Mouse (Mus musculus) erythroid progenitor cell, adult 5-6 weeks (primary cell): ENCODE data around the gene Fam227a. TPM values are rescaled to one million over a fixed set of nuclear protein-coding genes. Genes with fewer than 3 reads are reported as not detected.
"Not testable (repeated sequence)": the region's sequence is repeated elsewhere in the genome, so short reads cannot be mapped to it uniquely, and the experiment has no call there.

Source experiments
- ATAC-seq: replicated peaks from 2 replicates; pipeline ENCODE4 v1.8.0; 2016; ENCODE audit warnings: moderate number of reproducible peaks, mild to moderate bottlenecking, moderate TSS enrichment, inconsistent platforms; ENCODE audit not compliant: poor library complexity, low FRiP score, severe bottlenecking
- total RNA-seq, 2 experiments: library from RNA; stranded (forward) in 1 of 2; stranded (reverse) in 1 of 2; fragments of 150-400 nt in 1 of 2; fragments of 186-747, 209-891 nt in 1 of 2; gene quantifications; 2 replicates each; pipeline versions ENCODE4 v1.2.3 to v1.2.4; 2015 to 2017; ENCODE audit warnings: low replicate concordance in 2 of 2

Gene Fam227a
- total RNA-seq, 2 experiments from 2014 or later = 8.6 TPM; not detected in 1

- no peak for ATAC-seq
Measured at GRCm38 (mm10) chr15:79685141-79685641, 26.4 kb upstream of the Fam227a start.

DNA sequence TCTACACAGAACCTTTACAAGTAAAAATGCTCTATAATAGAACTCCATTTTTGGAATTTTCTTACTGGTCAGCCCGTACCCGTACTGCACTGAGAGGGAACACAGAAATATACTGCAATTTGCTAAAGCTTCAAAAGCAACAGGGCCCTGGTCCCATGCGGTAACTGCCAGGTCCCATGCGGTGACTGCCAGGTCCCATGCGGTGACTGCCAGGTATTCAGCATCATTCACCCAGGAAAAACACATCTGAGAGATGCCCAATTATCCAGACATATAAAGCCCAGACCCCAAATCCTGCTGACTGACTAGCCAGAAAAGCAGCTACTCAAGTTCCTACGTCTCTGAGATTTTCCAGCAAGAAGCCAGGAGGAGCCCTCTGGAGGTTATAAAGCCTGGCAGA, 25.9 kb upstream of the Fam227a start:
- ATAC-seq = no peak

DNA sequence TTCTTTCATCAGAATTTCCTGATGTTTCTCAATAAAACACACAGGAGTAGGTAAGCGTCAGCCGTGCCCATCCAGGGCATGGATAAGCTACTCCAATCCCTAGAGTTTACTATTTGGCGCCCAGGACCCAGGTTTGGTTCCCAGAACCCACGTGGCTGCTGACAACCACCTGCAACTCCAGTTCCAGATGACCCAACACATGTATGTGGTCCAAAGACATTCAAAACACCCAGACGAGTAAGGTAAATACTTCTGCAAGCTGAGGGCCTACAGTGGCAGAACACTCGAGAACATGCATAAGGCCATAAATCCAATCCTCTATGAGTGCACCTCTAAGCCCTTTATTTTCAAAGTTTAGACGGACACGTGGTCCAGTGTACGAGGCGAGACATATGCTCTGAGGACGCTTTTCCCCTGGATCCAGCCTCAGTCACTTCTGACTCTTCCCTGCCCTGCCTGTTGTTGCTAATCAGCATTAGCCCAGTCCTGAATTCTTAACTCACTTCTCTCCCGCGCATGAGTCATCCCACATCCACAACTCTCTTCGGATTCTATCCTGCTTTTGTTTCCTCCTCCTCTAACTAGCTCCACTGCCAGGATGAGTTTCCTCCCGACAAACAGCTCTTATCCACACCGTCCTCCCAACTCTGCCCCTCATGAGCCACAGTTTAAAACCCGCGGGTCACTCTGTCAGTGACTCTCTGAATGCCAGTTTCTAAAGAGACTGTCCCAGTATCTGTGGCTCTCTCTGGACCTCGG, 25.1 kb upstream of the Fam227a start:
- ATAC-seq = no peak

GRCm38 (mm10) chr15:79683146-79683545, 24.4 kb upstream of the Fam227a start:
- no peak for ATAC-seq

DNA sequence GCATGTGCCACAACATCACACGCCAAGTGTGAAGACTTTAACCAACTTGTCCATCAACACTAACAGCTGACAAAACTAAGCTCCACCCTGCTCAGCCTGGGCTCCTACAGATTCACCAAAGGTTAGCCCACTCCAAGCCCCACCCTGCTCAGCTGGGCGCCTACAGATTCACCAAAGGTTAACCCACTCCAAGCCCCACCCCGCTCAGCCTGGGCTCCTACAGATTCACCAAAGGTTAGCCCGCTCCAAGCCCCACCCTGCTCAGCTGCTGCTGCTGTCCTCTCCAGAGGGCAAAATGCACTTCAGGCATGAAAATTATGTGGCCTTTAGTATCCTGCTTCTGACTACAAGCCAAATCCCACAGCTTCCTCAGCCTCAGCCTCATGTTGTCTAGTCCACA, 23.2 kb upstream of the Fam227a start:
- peak; percentile 59 for ATAC-seq

DNA sequence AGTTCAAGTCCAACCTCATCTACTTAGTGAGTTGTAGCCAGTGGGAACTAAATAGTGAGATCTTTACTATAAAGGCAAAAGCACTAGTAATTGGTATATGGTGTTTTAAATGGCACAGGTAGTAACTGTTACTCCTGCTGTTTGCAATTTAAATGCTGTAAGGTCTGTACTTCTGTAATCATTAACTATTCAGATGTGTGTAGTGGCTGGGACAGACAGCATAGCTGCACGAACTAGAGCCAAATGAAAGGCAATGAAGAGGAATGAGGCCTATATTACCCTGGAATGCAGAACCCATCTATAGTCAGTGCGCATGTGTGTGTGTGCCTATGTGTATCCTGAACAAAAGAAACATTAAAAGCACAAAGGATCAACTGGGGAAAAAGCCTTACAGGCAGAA, 19.2 kb upstream of the Fam227a start:
- ATAC-seq = no peak

- ATAC-seq = not testable (repeated sequence)
Measured at GRCm38 (mm10) chr15:79671828-79672348, 13.1 kb upstream of the Fam227a start.

GRCm38 (mm10) chr15:79670972-79671299, 12.2 kb upstream of the Fam227a start:
- ATAC-seq = peak; percentile 60

DNA sequence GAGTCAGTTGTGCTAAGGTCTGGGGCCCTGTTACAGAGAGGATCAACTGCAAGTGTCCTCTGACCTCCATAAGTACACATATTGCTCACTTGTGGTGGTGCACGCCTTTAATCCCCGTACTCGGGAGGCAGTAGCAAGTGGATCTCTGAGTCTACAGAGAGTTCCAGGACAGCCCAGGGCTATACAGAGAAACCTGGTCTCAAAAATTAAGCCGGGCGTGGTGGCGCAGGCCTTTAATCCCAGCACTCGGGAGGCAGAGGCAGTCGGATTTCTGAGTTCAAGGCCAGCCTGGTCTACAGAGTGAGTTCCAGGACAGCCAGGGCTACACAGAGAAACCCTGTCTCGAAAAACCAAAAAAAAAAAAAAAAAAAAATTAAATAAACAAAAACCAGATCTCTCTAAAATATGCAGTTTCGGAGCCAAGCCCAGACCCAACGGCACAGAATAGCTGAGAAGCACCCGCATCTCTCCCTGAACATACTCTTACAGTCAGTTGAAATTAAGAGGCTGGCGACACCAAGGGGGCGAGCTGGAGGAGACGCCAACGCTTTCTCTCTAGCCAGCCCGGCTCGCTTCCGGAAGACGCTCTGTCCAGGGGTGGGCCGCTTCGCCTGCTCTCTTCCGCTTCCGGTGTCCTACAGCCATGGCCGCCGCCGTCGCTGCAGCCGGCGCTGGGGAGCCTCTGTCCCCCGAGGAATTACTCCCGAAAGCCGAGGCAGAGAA, 11.7 kb upstream of the Fam227a start, which contains the start of gene Tomm22:
Gene Tomm22 (plus strand): TSS at position 613 of the 723 bp plus-strand sequence.
- ATAC-seq = peak; percentile 99

GRCm38 (mm10) chr15:79669195-79669594, 10.4 kb upstream of the Fam227a start:
- no peak for ATAC-seq

- no peak for ATAC-seq
Measured at GRCm38 (mm10) chr15:79664666-79665065, 5.9 kb upstream of the Fam227a start.

- ATAC-seq = no peak
Measured at GRCm38 (mm10) chr15:79661852-79662251, 3.1 kb upstream of the Fam227a start.

- ATAC-seq = peak; percentile 69
Measured at GRCm38 (mm10) chr15:79657837-79658530, 772 bp downstream of the Fam227a start.

DNA sequence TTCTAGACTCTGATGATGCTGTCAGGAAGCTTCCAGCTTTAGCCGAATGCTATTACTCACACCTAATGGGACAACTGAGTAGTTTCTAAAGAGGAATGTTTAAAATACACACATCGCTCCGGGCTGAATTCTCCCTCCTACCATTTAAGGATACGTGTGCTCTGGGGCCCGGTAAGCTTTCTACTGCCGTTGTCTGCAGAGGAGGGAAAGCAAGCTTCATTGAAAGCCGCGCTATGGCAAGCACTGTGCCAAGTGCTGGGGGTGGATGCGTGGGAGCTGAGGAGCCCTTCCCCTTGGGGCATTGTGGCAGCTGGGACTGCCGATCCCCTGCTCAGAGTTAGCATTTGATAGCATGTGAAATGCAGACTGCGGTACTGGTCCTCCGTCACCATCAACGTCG, 2.3 kb downstream of the Fam227a start:
- ATAC-seq = no peak

DNA sequence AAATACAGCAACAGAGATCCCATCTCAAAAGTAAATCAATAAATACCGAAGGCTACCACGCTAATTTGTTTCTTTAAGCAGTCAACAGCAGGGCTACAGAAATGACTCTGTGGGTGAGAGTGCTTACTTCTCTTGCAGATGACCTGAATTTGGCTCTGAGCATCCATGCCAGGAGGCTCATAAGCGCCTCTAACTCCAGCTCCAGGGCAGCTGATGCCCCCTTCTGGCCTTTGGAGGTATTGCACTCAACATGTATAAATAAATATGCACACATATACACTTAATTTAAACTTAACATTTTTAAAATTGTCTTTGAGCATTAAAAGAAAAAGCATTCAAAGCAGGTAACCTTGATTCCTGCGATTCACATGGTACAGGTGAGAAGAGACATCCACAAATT, 7.3 kb downstream of the Fam227a start:
- no peak for ATAC-seq

DNA sequence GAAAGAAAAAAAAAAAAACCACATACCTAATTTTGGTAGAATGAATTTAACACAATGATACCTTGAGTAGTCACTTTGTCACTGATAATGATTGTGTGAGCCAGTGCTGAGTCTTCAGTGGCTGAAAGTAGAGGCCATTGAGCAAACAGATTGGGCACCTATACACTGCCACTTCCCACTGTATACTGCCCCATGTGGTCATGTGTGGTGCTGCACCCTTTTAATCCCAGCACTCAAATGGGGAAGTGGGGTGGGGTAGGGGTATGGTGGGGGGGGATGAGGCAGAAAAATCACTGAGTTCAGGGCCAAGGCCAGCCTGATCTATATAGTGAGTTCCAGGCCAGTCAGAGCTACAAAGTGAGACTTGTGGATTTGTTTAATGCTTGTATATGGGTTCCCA, 8.2 kb downstream of the Fam227a start:
- 0 out of 2 replicates have a peak, but pooled peaks have one; percentile 55 for ATAC-seq

DNA sequence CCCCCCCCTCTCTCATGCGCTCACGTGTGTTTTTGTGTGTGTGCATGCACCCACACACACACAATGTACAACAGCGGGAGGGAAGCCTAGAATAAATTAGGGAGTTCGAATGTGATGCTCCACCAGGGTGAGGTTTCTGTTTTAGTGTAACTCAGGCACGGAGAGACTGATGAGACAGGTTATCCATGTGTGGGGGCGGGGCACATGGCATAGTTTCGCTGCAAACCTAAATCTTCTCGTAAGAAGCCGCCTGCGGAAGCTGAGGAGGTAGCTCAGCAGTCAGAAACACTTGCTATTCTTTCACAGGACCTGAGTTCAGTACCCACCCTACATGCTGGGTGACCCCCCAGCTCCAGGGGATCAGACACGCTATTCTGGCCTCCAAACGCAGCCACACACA, 10.6 kb downstream of the Fam227a start:
- no peak for ATAC-seq

- ATAC-seq = no peak
Measured at GRCm38 (mm10) chr15:79645483-79645882, 13.3 kb downstream of the Fam227a start.

DNA sequence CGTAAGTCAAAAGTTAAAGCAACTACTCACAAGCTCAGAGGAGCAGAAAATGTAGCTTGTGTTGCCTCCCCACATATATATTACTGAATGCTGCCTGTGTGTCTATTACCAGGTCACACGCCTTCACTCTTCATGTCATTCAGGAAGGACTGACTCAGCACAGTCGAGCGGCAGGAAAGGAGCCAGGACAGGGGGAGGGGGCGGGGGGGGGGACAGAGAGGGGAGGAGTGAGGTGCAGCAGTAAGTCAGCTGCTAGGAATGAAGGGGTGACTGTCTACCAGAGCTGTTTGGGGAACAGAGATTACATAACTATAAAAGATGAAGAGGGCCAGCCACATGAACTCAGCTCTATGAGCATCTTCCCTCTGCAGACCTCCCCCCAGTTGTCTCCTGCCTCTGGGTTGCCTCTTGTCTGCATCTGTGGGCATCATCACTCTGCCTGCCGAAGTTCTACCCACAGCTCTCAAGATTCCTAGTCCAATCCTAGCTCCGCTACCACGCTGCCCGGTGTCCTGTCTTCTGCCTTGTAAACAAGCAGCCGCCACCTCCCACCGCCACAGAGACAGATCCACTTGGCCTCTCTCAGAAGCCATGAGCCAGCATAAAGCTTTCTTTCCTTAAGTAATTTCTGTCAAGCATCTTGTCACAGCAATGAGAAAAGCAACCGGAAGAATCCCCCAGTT, 17.5 kb downstream of the Fam227a start:
- no peak for ATAC-seq

DNA sequence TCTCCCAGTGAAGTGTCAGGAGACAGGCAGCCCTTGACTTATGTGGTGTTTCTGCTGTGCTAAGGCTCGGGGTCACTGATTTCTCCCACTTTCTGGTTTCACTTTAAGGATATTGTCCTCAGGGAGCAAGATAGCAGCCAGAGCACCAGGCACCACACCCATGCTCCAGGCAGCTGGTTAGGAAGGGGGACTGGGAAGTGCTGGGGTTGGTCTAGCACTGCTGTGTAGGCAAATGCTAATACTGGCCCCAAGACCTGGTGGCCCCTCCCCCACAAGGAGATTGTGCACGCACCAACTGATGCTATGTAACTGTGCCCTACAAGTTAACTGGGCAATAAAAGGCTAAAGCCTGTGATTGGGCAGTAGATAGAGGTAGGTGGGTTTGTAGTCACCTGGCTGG, 28.3 kb downstream of the Fam227a start:
- no peak for ATAC-seq
